Mouse (Mus musculus) MEL (cell line): ENCODE data around the gene Ints13.

Experiments used
- CTCF ChIP-seq, 3 experiments: IDR thresholded peaks in 2 of 3; conservative IDR thresholded peaks in 1 of 3; 2 replicates each; pipeline ENCODE4 v1.5.1; 2011 to 2012; ENCODE audit warnings: low read length in 3 of 3, low read depth in 2 of 3, mild to moderate bottlenecking in 2 of 3, improper control_type of control experiment in 1 of 3, inconsistent platforms in 1 of 3, mixed read lengths in 1 of 3, moderate library complexity in 1 of 3; ENCODE audit not compliant: control insufficient read depth in 1 of 3, insufficient read depth in 1 of 3, poor library complexity in 1 of 3, severe bottlenecking in 1 of 3
- POLR2A ChIP-seq, 2 experiments: IDR thresholded peaks; 2 replicates each; pipeline ENCODE4 v1.6.1; 2011 to 2012; ENCODE audit warnings: low read length in 2 of 2, mild to moderate bottlenecking in 2 of 2, control low read depth in 1 of 2, improper control_type of control experiment in 1 of 2, low read depth in 1 of 2, moderate library complexity in 1 of 2; ENCODE audit not compliant: control insufficient read depth in 1 of 2, insufficient read depth in 1 of 2, poor library complexity in 1 of 2
- POLR2AphosphoS2 ChIP-seq: IDR thresholded peaks from 2 replicates; pipeline ENCODE4 v1.6.1; 2011; ENCODE audit warnings: low read length, improper control_type of control experiment
- SIN3A ChIP-seq: IDR thresholded peaks from 2 replicates; pipeline ENCODE4 v1.6.1; 2012; ENCODE audit warnings: low read length, improper control_type of control experiment, inconsistent platforms

DNA sequence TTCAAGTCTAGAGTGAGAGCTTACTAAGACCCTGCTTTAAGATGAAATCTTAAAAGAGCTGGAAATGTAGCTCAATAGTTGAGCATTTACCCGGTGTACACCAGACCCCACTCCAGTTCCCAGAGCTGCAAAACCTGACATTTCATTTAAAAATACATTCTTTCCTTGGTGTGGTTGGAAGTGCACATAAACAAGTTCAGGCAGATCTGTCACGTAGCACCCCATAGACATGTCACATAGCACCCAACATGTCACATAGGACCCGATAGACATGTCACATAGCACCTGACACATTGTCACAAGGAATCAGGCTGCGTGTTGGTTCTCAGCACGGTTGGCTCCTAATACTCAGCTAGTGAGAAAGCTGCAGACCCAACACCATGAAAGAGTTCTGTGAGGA is 42.1 kb downstream of the Ints13 start:
- TF ChIP-seq CTCF (IDR thresholded peaks at IDR 0.05 in 2 of 3, conservative IDR thresholded peaks at IDR 0.05 in 1 of 3; ENCODE audit: control insufficient read depth in 1 of 3, insufficient read depth in 1 of 3, low read depth in 2 of 3, low read length in 3 of 3, poor library complexity in 1 of 3, severe bottlenecking in 1 of 3) (no peak), SIN3A (no peak), POLR2A (IDR thresholded peaks at IDR 0.05; ENCODE audit: control insufficient read depth in 1 of 2, insufficient read depth in 1 of 2, low read depth in 1 of 2, low read length in 2 of 2, poor library complexity in 1 of 2) (no peak), POLR2AphosphoS2 (no peak)
